Mouse (Mus musculus) ES-Bruce4 (cell line): ENCODE measurements around the gene Arid5b.

Experiments
- CTCF ChIP-seq: IDR thresholded peaks from one replicate; pipeline ENCODE4 v1.8.1; 2011; ENCODE audit warnings: low read depth, low read length
- POLR2A ChIP-seq: IDR thresholded peaks from one replicate; pipeline ENCODE4 v1.8.1; 2011; ENCODE audit warnings: low read length; ENCODE audit not compliant: insufficient read depth

- TF ChIP-seq CTCF (no peak), POLR2A (no peak)
These were observed 174.1 kb downstream of the Arid5b start for GRCm38 (mm10) chr10:68104481-68104880.
